Mouse (Mus musculus) cerebellum, adult 11 months (tissue): Measurements from ENCODE around the gene Mea1.

Experiments used
- DNase-seq: peaks from one replicate; pipeline ENCODE4 v3.0.0; 2022

Mea1 gene

DNA sequence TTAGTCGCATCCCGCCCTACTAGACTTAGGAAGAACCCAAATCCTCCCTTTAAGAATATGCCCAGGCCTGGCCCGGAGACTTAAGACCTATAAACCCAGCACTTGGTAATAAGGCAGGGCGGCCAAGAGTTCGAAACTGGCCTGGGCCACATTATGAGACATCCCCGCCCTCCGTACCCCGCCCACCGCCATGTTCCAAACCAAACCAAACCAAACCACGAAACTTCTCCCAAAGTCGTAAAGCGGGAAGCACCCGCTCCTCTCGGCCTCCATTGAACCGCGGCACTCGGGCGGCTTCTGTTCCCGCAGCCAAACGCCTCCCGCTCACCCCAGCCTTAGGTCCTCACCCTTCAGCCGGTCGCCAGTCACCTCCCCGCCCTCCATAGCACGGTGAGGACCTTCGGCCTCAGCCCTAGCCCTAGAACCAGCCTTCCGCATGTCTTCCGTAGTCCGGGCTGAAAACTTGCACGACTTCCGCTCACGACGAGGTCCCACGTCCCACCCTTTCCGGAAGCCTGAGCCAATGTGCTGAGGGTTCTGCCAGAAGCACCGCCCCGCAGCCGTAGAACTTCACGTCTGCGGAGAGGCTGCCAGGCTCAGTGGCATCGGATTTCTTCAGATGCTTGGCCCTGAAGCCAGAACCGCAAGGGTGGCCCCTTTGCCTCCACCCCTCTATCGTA is 4.6 kb upstream of the Mea1 start, which contains the start of gene Rrp36:
Gene Rrp36, minus strand, starts transcription at position 503 of the 680 bp plus-strand sequence.
- peak; percentile 79 for DNase-seq

DNA sequence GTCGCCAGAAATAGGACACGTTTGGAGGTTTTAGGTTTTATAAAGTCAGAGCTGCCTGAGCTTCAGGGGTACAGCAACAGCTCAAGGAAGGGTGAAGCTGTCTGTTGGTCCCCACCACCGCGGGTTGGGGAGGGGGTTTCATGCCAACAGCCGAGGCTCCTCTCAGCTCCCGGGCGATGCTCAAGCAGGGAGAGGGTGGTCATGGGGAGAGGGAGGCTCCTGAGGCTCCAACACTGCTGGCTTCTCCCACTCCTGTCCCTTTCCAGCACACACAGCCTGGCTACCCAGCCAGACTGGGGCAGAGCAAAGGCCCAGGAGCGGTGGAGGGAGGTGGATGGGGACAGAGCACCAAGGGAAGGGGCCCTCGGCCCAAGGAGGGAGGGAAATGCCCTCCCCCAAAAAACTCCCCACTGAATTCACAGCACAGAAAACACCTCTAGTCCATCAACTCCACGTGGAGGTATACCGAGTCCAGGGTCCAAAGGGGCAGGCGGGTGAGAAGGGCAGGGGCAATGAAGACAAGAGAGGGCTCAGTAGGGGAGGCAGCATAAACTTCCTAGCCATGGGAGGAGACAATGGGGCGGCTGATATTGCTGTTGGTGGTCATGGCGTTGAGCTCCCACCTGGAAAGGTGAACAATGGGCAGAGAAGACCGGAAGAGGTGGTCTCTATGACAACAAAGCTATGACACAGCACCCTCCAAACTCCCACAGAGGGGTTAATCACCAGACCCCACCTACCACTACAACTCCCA is 3.9 kb upstream of the Mea1 start:
- no peak for DNase-seq

DNA sequence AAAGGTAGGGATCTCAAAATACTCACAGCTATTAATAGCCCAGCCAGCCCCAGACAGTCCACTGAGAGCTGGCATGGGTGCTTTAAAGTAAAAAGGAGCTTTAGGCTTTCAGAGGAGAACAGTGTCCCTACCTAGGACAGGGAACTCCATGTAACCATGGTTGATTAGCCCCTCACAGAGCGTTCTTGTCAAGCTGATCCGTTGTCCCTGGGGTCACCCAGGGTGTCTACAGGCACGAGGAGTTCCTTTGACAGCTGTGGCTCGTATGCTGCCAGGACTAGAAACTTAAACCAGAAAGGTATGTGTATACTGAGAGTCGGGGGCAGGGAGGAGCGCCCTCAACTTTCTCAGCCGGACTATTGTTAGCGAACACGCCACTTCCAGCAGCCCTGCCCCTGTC is 318 bp downstream of the Mea1 start:
- no peak for DNase-seq

DNA sequence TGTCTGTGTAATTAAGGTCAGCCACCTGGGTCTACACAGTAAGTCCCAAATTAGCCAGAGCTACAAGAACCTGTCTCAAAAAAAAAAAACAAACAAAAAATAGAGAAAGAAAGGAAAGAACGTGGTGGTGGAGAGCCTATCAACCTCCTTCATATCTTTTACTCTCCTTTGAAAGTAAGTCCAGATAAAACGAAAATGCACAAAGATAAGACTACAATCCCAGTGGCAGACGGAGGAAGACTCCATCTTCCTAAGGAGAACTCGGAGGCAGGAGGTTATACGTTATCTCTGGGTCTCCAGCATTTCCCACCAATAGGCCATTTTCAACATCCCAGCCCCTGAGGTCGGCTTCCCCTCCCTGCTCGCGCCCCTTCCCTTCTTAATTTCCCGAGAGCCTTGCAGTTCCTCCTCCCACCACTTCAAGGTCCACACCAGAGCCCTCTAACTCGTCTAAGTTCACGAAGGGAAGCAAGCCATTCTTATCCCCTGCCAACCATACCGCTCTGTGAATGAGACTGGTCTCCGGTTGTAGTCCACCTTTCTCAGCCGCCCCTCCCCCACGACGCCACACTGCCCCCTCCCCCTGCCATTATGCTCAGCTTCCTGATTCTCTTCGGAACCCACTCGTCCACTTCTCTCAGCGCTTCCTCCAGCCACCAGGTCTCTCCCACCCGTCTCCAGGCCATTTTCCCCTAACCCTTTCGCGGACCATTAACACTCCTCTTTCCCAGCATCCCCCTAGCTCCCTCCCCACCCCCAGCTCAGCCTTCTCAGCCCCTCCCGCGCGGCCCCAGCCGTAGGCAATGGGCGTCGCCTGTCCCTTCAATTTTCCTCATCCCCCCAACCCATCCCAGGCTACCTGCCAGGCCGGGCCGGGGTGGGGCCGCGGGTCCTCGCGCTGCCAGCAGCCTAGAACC is 1.5 kb downstream of the Mea1 start:
- no peak for DNase-seq

DNA sequence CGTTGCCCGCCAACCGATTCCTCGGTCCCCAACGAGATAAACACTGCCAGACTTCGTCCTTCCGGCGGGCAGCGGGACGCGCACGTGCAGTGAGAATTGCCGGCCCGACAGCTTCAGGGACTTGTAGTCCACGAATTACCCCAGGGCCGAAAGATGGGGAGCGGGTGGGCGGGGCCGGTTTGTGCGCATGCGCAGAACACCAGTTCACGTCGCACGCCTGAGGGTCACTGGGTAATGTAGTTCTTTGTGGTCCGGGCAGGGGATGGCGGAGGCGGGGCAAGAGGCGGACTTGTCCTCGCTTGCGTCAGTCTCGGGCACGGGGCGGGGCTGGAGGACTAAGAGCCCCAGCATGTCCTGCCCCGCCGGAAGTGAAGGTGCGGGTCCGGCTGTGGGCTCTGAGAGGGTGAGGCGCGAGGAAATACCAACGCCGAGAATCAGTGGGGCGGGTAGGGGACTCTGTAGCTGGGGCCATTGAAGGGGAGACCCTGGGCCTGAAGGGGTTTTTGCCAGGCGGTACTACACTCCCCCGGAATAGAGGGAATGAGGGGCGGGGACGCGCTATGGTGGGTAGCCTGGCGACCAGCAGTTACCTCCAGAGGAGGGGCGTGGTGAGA is 2.3 kb downstream of the Mea1 start, which contains the start of gene Klhdc3:
Gene Klhdc3, minus strand, starts transcription at position 155 of the 614 bp plus-strand sequence.
- DNase-seq, result peak; percentile 98

DNA sequence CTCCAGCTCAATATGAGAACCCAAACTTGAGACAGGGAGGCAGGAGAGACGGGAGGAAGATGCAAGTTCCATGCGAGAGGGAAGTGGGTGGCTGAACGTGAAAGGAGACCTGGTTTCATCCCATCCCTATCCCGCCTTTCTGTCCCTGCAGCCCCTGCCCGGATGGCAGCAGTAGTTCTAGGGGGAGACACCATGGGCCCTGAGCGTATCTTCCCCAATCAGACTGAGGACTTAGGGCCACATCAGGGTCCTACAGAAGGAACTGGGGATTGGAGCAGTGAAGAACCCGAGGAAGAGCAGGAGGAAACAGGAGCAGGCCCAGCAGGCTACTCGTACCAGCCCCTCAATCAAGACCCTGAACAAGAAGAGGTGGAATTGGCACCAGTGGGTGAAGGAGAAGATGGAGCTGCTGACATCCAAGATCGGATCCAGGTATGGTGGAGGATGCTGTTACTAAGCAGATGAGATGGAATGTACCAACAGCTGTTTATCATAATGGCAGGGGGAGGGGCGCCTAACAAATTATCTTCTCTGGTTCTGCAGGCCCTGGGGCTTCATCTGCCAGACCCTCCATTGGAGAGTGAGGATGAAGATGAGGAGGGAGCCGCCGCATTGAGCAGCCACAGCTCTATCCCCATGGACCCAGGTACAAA is 3.0 kb downstream of the Mea1 start:
- DNase-seq, result no peak

DNA sequence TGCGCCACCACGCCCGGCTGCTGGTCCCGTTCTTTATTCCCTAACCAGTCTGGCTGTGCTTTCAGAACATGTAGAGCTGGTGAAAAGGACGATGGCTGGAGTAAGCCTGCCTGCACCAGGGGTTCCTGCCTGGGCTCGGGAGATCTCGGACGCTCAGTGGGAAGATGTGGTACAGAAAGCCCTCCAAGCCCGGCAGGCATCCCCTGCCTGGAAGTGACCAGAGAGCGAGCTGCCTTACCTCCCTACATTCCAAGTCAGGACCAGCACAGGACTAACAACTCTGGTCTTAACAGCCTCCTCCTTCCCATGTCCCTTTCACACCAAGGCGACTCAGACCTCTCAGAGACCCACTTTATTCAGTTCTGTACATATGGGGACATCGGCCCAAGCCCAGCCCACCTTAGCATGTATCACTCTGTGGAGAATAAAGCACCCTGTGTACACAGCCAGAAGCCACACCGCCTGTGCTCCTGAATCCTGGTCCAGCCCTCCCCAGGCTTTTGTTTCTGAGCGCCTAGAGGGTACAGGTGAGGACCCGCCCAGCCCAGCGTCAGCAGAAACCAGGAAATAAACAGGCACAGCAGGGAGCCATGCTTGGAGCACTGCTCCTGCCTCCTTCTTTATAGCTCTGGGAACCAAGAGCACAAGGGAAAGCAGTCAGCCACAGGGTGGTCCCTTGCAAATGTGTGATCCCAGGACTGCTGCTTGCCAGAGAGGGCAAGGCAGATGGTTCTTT is 4.2 kb downstream of the Mea1 start:
- no peak for DNase-seq

DNA sequence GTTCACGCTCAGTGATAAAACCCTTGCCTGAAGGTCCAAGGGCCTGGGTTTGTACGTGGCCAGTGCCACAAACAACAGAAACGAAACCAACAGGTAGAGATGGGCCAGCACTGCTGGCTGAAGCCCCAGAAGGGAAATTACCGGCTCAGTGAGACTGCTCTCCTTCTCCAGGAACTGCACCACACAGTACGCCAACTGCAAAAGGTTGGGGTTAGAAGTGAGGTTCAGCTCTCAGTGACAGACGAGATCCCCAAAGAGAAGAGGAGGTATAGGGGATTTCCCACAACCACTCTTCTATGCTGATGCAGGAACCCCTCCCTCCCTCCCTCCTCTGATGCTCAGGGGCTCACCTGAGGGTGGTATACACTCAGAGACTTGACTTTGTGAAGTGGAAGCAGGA is 7.3 kb downstream of the Mea1 start:
- DNase-seq, result no peak

DNA sequence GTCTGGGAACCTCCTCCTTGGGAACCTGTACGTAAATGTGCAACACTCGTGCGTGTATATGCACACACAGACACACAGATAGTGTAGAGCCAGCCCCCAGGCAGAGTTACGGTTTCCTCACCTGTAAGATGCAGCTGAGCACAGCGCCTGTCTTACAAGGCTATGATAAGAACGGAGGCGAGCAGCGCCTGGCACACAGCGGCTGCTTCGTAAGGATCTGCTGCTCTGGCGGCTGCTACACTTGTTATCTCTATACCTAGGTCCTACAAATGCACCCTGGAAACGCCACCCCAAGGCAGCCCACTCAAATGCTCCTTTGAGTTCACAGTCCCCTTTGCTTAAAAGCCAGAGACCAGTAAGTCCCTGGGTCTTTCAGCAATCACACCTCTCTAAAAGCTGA is 12.1 kb downstream of the Mea1 start:
- no peak for DNase-seq

DNA sequence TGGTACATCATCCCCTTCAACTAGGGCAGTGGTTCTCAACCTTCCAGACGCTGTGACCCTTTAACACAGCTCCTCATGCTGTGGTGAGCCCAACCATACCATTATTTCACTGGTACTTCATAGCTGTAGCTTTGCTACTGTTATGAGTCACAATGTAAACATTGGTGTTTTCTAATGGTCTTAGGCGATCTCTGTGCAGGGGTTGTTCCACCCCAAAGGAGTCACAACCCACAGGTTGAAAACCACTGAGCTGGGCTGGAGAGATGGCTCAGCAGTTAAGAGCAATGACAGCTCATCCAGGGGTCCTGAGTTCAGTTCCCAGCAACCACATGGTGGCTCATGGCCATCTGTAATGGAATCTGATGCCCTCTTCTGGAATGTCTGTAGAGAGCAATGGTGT is 12.8 kb downstream of the Mea1 start:
- DNase-seq, result no peak

DNA sequence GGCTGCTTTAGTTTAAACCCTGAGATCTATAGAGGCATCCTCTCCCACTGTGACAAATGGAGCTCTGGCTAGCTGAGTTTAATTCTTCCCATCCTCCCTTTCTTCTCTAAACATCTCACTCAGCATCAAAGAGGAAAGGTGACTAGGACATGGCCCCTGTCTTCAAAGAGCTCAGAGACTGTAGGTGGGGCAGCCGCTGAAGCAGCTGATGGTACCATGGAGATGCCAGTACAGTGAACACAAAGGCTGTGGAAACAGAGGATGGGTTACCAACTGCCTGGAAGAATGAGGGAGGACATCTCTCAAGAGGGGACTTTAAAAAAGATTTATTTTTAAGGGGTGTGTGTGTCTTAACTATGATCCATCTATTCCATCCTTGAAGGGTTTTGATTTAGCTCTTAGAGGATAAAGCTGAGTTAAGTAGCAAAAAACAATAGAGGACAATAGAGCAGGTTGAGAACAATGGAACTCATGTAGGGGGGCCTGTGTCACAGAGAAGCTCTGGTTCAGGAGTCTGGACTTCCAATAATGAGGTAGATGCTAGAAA is 16.0 kb downstream of the Mea1 start:
- no peak for DNase-seq

DNA sequence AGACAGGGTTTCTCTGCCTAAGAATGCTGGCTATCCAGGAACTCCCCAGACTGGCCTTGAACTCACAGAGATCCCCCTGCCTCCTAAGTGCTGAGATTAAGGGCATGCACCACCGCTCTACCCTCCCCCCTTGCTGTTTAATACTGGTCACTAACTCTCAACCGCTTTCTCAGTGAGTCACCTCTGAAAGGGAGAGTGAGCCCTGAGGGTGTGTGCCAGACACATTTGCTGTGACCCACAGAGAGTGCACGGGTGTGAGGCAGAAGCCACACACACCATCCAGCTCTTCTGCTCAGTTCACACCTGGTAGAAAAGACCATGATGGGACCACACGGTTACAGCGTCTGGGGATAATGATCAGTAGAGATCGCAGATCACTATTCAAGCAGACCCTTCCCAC is 19.9 kb downstream of the Mea1 start:
- DNase-seq, result no peak

DNA sequence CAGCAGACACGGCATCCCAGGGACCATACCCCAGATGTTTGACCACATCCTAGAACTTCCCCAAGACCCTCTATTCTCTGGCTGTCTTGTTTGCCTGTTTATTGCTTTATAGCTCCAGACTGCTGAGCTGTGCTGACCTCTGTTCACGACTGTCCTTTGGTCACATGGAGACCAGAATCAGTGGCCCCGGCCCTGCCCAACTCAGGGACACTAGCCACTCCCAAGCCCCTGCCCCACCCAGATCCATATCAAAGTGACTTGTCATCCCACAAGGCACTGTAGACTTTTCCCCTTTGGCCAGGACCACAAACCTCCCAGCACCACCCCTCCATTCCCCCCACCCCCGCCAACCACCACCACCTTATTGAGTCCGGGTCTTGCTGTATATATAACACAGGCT is 20.7 kb downstream of the Mea1 start:
- DNase-seq, result no peak

DNA sequence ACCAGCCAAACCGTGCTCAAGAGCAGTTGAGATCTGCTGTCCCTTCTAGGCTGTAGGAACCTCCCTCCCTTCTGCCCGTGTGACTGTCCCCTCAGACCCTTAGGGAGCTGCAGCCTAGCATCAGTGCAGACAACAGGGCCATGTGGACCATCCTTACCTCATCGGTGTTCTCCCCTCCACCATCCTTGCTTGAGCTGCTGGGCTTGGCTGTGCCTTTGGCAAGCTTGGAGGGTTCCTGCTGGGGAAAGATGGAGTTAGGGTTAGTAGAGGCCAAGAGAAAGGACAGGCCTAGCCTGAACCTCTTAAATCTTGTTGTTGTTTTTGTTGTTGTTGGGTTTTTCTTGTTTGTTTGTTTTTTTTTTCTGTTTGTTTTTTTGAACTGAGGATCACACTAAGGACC is 21.3 kb downstream of the Mea1 start:
- no peak for DNase-seq

DNA sequence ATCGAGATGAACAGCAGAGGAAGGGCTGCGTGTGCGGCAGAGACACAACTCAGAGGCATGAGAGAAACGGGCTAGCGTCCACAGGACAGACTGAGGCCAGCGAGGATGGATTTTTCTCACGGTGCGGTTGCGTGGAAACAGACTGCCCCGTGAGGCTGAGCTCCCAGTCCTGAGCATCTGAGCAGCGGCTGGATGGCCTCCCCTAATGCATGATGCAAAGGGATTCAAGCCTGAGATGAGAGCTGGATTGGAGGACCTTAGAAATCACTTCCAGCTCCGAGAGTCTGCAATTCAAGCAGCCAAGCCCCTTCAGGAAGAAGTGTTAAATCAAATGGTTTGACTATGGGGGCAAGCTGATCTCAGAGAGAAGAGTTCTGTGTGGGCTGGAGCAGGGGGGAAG is 22.9 kb downstream of the Mea1 start:
- no peak for DNase-seq

DNA sequence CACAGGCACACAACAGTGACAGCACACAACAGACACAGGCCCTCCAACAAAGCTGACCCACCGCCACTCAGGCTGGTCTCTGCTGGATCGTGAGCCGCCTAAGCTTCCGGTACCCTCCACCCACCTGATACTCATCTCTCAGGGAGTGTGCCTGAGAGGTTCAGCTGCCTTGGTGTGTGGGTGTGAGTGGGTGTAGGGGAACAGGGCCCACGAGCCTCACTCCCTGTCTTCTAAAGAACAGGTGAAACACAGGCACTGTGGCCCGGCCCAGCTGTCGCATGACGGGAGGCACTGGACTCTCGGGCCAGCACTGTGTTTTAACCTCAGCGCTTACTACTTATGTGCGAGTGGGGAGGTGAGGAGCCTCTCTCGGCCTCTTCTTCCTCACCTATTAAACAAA is 23.5 kb downstream of the Mea1 start:
- DNase-seq, result no peak

DNA sequence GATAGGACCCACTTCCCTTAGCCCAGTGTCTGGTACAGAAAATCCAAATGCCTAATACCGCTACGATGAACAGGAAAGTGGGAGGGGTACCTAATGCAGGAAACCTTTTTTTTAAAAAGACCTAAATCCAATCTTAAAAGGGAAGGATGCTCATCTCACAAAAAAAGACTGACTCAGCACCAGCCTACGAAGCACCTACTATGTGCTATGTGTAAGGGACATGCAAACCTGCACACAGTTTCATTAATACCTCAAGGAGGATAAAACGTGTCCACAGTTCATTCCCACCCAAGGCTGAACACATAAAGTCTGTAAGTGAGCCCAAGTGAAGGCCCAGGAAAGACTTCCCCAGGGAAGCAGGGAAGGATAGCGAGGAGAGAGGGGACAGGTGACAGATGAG is 23.9 kb downstream of the Mea1 start:
- no peak for DNase-seq

DNA sequence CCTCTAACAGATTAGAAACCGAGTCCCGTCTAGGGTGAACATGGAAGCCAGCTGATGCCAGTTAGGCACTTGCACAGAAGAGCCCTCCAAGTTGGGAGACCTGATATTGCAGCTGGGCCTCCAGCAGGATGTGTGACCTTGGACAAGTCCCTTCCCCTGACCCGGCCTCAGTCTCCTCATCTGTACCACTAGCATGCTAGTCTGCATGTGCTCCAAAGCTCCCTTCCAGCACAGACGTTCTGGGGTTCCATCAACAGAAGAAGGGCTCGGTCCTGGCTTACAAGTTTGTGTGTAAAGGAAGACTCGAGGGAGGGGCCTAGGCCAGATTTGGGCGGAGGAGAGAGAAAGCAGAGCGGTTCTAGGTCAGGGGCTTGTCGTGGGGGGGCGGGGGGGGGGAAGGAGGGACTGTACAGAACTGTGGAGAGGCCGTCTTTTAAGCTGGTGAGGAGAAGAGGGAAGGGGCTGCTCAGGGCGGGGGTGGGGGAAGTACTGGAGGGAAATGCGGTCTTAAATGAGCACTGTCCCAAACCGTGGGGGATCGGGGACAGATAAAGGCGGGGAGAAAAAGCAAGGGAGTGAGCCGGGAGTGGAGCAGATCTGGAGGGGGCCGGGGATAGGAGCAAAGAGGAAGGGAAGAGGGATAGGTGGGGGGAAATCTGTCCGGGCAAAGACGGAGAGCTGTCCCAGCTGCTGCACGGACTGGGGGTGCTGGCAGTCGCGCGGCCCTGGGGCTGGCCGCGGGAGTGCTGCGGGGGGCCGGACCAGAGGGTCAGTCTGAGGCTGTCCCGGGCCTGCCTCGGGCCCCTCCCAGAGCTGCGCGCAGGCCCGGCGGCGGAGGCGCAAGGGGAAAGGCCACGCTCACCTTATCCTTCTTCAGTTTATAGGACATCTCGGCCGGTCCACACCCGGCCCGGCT is 25.6 kb downstream of the Mea1 start:
- no peak for DNase-seq

DNA sequence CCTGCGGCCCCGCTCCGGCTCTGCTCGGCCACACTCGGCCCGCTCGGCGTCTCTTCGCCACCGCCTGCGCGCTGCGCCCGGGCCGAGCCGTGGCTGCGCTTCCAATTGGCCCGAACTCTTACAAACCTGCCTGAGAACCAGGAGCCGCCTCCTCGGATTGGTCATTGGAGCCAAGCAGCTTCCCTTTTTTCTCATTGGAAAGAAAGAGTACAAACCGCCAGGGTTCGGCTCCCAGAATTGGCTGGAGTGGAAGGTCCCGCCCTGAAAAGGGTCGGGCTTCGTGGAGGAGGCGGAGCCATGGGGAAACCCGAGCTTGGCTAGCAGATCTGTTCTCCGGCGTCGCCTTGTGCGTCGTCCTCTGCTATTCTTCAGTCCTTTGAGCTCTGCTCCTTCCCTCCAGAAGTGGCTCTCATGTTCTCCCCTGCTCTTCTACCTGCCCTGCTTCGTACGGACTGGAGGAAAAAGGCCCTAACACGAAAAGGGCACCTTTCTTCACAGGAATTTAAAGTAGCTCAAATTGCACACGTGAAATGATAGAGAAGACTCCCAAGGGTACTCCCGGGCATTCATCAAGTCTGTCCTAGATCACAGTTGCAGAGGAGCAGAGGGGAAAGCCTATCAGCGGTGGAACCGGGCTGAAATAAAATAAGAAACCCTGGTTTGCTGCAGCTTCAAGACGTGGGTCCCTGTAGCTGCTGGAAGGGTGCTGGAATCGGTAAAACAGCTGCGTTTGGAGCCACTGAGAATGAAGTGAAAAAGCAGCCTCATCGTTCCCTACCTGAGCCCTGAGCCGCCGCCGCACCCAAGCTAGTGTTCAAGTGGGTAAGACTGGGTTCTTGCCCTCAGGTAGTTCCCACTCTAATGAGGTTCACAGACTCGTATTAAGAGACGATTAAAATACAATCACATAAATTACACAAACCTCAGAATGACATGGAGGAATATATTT is 26.6 kb downstream of the Mea1 start, which contains the start of gene Ppp2r5d:
Gene Ppp2r5d, minus strand, starts transcription at position 225 of the 949 bp plus-strand sequence.
- DNase-seq, result peak; percentile 95
